Mouse (Mus musculus) intestine, embryonic 15.5 days (tissue): ENCODE results near the gene Gm15091. TPM values are rescaled to one million over a fixed set of nuclear protein-coding genes. Genes with fewer than 3 reads are reported as not detected.
"Not testable (repeated sequence)": the region's sequence is repeated elsewhere in the genome, so short reads cannot be mapped to it uniquely, and the experiment has no call there.

Source experiments
- ATAC-seq: fragments of 200-750 bp; cut with Nextera tagmentation; 2 replicates; pipeline ENCODE4 v1.8.0; 2017; ENCODE audit warnings: moderate TSS enrichment, moderate library complexity
- H3K27ac ChIP-seq: fragments of 300-500 bp; sonication (generic); 2 replicates; pipeline ENCODE4 v1.5.1; 2015; ENCODE audit warnings: mild to moderate bottlenecking, inconsistent platforms
- H3K27me3 ChIP-seq: fragments of 300-500 bp; sonication (generic); replicated peaks from 2 replicates; pipeline ENCODE4 v1.6.1; 2015; ENCODE audit warnings: inconsistent platforms
- H3K36me3 ChIP-seq: fragments of 300-500 bp; sonication (generic); 2 replicates; pipeline ENCODE4 v1.6.1; 2015; ENCODE audit warnings: inconsistent platforms
- H3K4me1 ChIP-seq: fragments of 300-500 bp; sonication (generic); replicated peaks from 2 replicates; pipeline ENCODE4 v1.6.1; 2015; ENCODE audit warnings: inconsistent platforms
- H3K4me2 ChIP-seq: fragments of 300-500 bp; sonication (generic); replicated peaks from 2 replicates; pipeline ENCODE4 v1.6.1; 2015; ENCODE audit warnings: mild to moderate bottlenecking, inconsistent platforms
- H3K4me3 ChIP-seq: fragments of 300-500 bp; sonication (generic); replicated peaks from 2 replicates; pipeline ENCODE4 v1.5.1; 2015; ENCODE audit warnings: inconsistent platforms
- H3K9ac ChIP-seq: fragments of 300-500 bp; sonication (generic); 2 replicates; pipeline ENCODE4 v1.6.1; 2015; ENCODE audit warnings: inconsistent platforms
- H3K9me3 ChIP-seq: fragments of 300-500 bp; sonication (generic); 2 replicates; pipeline ENCODE4 v1.6.1; 2016; ENCODE audit warnings: inconsistent platforms
- WGBS: fragments of 180-500 bp; shearing (Covaris S2); methylation state at CpG from one replicate; pipeline ENCODE4 v1.1.7; 2015; 5-methylcytosine and 5-hydroxymethylcytosine counted together
- polyA plus RNA-seq: library from polyadenylated mRNA; unstranded; fragments of >200 nt; fragmentation: Nextera tagmentation; extraction: Ambion mirVana; gene quantifications from 2 replicates; pipeline ENCODE4 v1.2.1, GENCODE M21; 2015

Gene Gm15091
- not detected in 2 replicates for polyA plus RNA-seq

DNA sequence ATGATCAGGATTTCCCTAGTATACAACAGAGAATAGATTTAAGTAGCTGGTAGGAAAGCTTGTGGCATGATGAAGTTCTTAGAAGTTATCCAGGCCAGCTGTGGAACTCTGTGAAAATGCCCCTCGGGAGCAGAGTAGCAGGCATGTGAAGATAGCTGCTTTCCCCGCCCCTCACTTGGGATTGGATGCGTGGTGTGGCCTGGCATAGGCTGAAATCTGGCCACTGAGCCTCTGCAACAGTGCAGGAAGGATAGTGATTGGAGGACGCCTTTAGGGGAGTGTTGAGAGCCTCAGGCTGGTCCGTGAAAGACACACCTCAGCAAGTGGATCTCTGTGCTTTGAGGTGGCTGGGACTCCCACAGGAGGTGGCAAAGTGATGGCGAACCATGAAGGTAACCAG lies at the start of gene Gm15091:
Gene Gm15091, plus strand, starts transcription at position 301 of the 400 bp plus-strand sequence.
- not testable (repeated sequence) for H3K4me1 ChIP-seq, H3K4me3 ChIP-seq, H3K27ac ChIP-seq, H3K27me3 ChIP-seq, H3K9ac ChIP-seq, ATAC-seq, H3K4me2 ChIP-seq, H3K9me3 ChIP-seq, H3K36me3 ChIP-seq
- WGBS = 69% methylated on average over 5 of the region's 6 CpGs

Other genes with a start within 250 kb of the Gm15091 start
- gene Gm15097, start 157.2 kb upstream of the Gm15091 start, polyA plus RNA-seq = not detected in 2 replicates